Mouse (Mus musculus): ENCODE results near the gene Rad54l2. TPM values are rescaled to one million over a fixed set of nuclear protein-coding genes. Genes with fewer than 3 reads are reported as not detected.

The Rad54l2 gene
- polyA plus RNA-seq, 1 experiment from 2014 or later: 4.0 TPM

DNA sequence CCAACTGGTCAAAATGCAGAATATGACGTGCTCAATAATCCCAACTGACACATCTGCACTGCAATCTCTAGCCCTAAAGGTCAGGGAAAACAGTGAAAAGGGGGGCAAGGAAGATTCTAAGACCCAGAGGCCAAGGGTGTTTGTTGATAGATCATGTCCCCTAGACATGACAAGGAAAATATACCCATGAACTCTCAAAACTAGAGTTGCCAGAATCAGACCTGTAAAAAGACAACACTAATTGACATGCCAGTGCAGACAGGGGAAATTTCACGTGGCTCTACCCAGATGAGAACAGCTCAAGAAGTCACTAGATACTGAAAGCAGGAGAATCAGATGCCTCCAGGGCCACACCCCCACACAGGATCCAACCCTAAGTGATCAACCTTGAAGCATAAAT, 55.3 kb downstream of the Rad54l2 start:
- no peak overlapping the region for H3K9ac ChIP-seq (ENCODE audit: low read depth, low read length)
- no peak overlapping the region for H3K4me3 ChIP-seq (ENCODE audit: low read depth, low read length)
- ATAC-seq (replicated peaks; ENCODE audit: low FRiP score) (no peak), DNase-seq (ENCODE audit: low spot score) (no peak)
- WGBS: 76% methylated on average over 2 of the region's 2 CpGs
- H3K27me3 ChIP-seq (replicated peaks; ENCODE audit: control insufficient read depth, insufficient read depth, low read length): no peaks in the 10 kb centered on the region
- H3K4me1 ChIP-seq (replicated peaks; ENCODE audit: control insufficient read depth, insufficient read depth, low read length): no peaks in the 10 kb centered on the region
- no peaks in the 10 kb centered on the region for H3K9me3 ChIP-seq (ENCODE audit: control insufficient read depth, low read length)
- H3K4me2 ChIP-seq: no peak overlapping the region
- H3K36me3 ChIP-seq (ENCODE audit: control insufficient read depth, insufficient read depth, low read length): 0 out of 2 replicates have a peak, but pooled peaks cover 2% of the 10 kb centered on the region
- no peak overlapping the region for H3K27ac ChIP-seq (ENCODE audit: low read depth, low read length)

DNA sequence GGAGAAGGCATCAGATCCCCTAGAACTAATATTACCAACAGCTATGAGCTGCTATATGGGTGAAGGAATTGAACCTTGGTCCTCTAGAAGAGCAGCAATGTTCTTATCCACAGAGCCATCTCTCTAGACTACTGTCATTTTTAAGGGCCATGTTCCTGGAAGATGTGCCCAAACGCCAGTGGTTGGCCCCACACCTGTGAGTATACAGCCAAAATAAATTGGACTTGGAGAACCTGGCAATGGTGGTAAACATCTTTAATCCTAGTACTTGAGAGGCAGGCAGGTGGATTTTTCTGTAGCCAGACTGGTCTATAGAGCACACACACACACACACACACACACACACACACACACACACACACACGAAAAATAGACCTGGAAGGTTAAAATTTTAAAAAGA, 59.6 kb downstream of the Rad54l2 start:
- Histone ChIP-seq H3K4me2 (no peak overlapping the region), H3K9ac (ENCODE audit: low read depth, low read length) (no peak overlapping the region), H3K4me1 (replicated peaks; ENCODE audit: control insufficient read depth, insufficient read depth, low read length) (peaks cover 4% of the 10 kb centered on the region), H3K4me3 (ENCODE audit: low read depth, low read length) (no peak overlapping the region), H3K27me3 (replicated peaks; ENCODE audit: control insufficient read depth, insufficient read depth, low read length) (no peaks in the 10 kb centered on the region), H3K27ac (ENCODE audit: low read depth, low read length) (no peak overlapping the region), H3K36me3 (ENCODE audit: control insufficient read depth, insufficient read depth, low read length) (no peaks in the 10 kb centered on the region), H3K9me3 (ENCODE audit: control insufficient read depth, low read length) (no peaks in the 10 kb centered on the region)
- WGBS: 93% methylated on average over 2 of the region's 2 CpGs
- no peak for DNase-seq (ENCODE audit: low spot score)
- ATAC-seq (replicated peaks; ENCODE audit: low FRiP score): no peak

DNA sequence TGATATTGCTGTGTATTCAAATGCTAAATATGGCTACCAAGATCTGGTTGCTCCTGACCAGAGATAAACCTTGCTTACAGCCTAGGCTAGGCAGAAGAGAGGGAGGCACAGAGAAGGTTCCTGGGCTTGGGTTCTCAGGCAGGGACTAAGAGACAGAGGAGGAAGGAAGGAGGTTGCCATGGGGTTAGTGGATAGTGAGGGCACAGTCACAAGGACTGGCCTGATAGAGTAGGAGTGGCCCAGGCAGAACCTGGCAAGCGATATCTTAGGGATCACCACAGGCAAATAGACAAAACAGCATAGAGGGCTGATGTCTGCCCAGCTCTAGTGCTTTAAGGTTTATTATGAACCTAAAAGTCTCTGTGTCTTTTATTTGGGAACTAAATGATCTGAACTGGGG, 62.1 kb downstream of the Rad54l2 start:
- H3K9ac ChIP-seq (ENCODE audit: low read depth, low read length): no peak overlapping the region
- H3K4me1 ChIP-seq (replicated peaks; ENCODE audit: control insufficient read depth, insufficient read depth, low read length): peaks cover 4% of the 10 kb centered on the region
- 0 out of 2 replicates have a peak overlapping the region, but pooled peaks have one; percentile 18 for H3K4me2 ChIP-seq
- WGBS: 38% methylated on average over 1 of the region's 1 CpGs
- no peaks in the 10 kb centered on the region for H3K27me3 ChIP-seq (replicated peaks; ENCODE audit: control insufficient read depth, insufficient read depth, low read length)
- H3K36me3 ChIP-seq (ENCODE audit: control insufficient read depth, insufficient read depth, low read length): no peaks in the 10 kb centered on the region
- DNase-seq (ENCODE audit: low spot score) (peak; percentile 34), ATAC-seq (replicated peaks; ENCODE audit: low FRiP score) (peak; percentile 96)
- no peak overlapping the region for H3K4me3 ChIP-seq (ENCODE audit: low read depth, low read length)
- H3K27ac ChIP-seq (ENCODE audit: low read depth, low read length): peak overlapping the region; percentile 41; the same call in 1 of the 2 replicates
- no peaks in the 10 kb centered on the region for H3K9me3 ChIP-seq (ENCODE audit: control insufficient read depth, low read length)

DNA sequence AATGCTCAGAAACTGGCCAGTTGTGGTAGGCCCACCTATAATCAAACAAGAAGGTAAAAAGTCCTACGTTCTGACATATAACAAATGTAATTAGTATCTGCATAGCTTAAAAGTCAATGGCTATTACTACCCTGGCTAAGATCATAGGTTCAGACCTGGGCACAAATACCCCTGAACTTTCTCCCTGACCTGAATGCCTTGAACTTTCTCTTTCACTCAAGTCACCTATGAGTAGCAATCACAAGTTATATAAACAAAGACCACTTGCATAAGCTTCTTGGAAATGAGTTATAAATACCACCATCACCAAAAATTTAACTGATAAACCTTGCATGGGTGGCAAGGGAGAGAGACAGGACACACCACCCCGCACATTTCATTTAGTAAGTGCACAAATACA, 63.6 kb downstream of the Rad54l2 start:
- H3K36me3 ChIP-seq (ENCODE audit: control insufficient read depth, insufficient read depth, low read length): no peaks in the 10 kb centered on the region
- ATAC-seq (replicated peaks; ENCODE audit: low FRiP score) (no peak), DNase-seq (ENCODE audit: low spot score) (no peak)
- H3K9me3 ChIP-seq (ENCODE audit: control insufficient read depth, low read length): no peaks in the 10 kb centered on the region
- H3K4me1 ChIP-seq (replicated peaks; ENCODE audit: control insufficient read depth, insufficient read depth, low read length): peaks cover 4% of the 10 kb centered on the region
- no peak overlapping the region for H3K4me3 ChIP-seq (ENCODE audit: low read depth, low read length)
- no peak overlapping the region for H3K4me2 ChIP-seq
- no peaks in the 10 kb centered on the region for H3K27me3 ChIP-seq (replicated peaks; ENCODE audit: control insufficient read depth, insufficient read depth, low read length)
- WGBS: 84% methylated on average over 2 of the region's 2 CpGs
- no peak overlapping the region for H3K27ac ChIP-seq (ENCODE audit: low read depth, low read length)
- no peak overlapping the region for H3K9ac ChIP-seq (ENCODE audit: low read depth, low read length)

DNA sequence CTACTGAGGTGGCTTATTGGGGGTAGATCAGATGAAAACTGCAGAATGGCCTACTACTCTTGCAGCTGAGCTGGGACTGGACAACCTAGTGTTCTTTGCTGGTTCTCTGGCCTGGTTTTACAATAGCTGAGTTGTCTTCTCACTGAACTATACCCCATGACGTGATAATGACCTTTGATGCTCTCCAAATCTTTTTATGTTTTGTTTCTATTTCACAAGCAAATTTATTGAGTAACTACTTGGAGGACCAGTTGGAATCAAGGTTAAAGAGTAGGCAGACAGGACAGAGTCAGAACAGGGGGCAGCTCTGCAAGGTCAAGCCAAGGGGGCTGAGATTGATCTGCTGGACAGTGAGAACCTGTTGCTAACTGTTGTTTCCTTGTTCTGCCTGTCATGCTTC, 64.1 kb downstream of the Rad54l2 start:
- DNase-seq (ENCODE audit: low spot score) (no peak), ATAC-seq (replicated peaks; ENCODE audit: low FRiP score) (no peak)
- Histone ChIP-seq H3K27ac (ENCODE audit: low read depth, low read length) (no peak overlapping the region), H3K4me3 (ENCODE audit: low read depth, low read length) (no peak overlapping the region), H3K4me2 (no peak overlapping the region), H3K9me3 (ENCODE audit: control insufficient read depth, low read length) (no peaks in the 10 kb centered on the region), H3K27me3 (replicated peaks; ENCODE audit: control insufficient read depth, insufficient read depth, low read length) (no peaks in the 10 kb centered on the region), H3K4me1 (replicated peaks; ENCODE audit: control insufficient read depth, insufficient read depth, low read length) (peaks cover 4% of the 10 kb centered on the region), H3K36me3 (ENCODE audit: control insufficient read depth, insufficient read depth, low read length) (no peaks in the 10 kb centered on the region), H3K9ac (ENCODE audit: low read depth, low read length) (no peak overlapping the region)
- 90% methylated on average over 1 of the region's 1 CpGs for WGBS

DNA sequence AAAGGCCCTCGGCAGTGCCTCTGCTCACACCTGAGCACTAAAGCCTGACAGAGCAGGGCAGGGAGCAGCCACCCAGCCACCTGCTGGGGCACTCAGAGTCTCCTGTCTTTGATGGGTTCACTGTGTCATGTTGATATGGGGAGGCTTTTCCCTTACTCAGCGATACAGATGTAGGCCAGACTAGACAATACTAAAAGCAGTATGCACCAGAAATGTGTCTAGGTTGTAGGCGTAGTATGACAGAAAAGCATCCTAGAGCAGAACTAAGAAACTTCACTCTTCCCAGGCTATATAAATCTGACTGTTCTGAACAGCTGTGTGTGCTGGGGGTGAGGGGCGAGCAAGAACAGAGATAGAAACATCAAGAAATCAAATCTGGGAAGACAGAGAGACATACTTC, 72.3 kb downstream of the Rad54l2 start:
- Histone ChIP-seq H3K9me3 (ENCODE audit: control insufficient read depth, low read length) (no peaks in the 10 kb centered on the region), H3K27ac (ENCODE audit: low read depth, low read length) (no peak overlapping the region), H3K4me2 (no peak overlapping the region), H3K4me3 (ENCODE audit: low read depth, low read length) (no peak overlapping the region), H3K4me1 (replicated peaks; ENCODE audit: control insufficient read depth, insufficient read depth, low read length) (no peaks in the 10 kb centered on the region), H3K27me3 (replicated peaks; ENCODE audit: control insufficient read depth, insufficient read depth, low read length) (no peaks in the 10 kb centered on the region), H3K36me3 (ENCODE audit: control insufficient read depth, insufficient read depth, low read length) (peaks cover 23% of the 10 kb centered on the region; the same call in 1 of the 2 replicates), H3K9ac (ENCODE audit: low read depth, low read length) (no peak overlapping the region)
- ATAC-seq (replicated peaks; ENCODE audit: low FRiP score): no peak
- 90% methylated on average over 4 of the region's 4 CpGs for WGBS
- DNase-seq (ENCODE audit: low spot score): no peak

DNA sequence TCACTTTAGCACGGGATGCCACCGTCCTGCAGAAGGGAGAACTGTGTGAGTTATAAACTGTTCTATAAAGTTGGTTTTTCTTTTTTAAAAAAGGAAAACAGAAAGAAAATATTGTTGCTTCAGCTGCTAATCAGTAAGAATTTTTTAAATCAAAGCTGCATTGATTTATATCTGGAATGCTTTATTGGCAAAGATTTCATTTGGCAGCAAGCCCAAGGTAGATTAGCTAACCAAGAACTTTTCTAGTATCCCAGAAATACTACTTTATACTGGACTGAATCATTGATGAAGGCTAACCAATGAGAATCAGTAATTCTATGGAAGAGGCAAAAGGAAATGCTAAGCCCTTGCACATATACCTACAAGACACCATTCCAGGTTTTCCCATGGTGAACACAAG, 72.8 kb downstream of the Rad54l2 start:
- Histone ChIP-seq H3K36me3 (ENCODE audit: control insufficient read depth, insufficient read depth, low read length) (peaks cover 23% of the 10 kb centered on the region; the same call in 1 of the 2 replicates), H3K4me1 (replicated peaks; ENCODE audit: control insufficient read depth, insufficient read depth, low read length) (no peaks in the 10 kb centered on the region), H3K9ac (ENCODE audit: low read depth, low read length) (no peak overlapping the region), H3K4me2 (no peak overlapping the region), H3K27me3 (replicated peaks; ENCODE audit: control insufficient read depth, insufficient read depth, low read length) (no peaks in the 10 kb centered on the region), H3K27ac (ENCODE audit: low read depth, low read length) (no peak overlapping the region), H3K9me3 (ENCODE audit: control insufficient read depth, low read length) (no peaks in the 10 kb centered on the region), H3K4me3 (ENCODE audit: low read depth, low read length) (no peak overlapping the region)
- WGBS: 90% methylated on average over 2 of the region's 2 CpGs
- ATAC-seq (replicated peaks; ENCODE audit: low FRiP score) (no peak), DNase-seq (ENCODE audit: low spot score) (no peak)

DNA sequence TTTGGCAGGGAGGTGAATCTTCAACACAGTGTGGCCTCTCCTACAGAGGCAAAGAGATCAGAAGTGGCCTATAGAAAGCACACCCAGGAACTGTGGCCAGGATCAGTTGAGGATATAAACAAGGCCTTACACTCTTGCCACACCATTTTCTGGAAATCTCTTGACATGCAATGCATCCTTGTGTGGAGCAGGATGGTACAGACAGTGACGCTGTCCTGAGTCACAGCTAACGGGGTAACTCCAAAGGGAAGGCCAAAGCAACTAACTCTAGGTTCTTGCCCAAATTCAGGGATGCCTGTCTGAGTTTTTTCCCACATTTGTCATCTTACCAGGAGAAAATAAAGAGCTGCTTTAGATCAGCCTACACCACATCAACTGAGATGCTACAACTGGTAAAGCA, 76.5 kb downstream of the Rad54l2 start:
- no peak overlapping the region for H3K4me3 ChIP-seq (ENCODE audit: low read depth, low read length)
- 94% methylated on average over 2 of the region's 2 CpGs for WGBS
- no peak overlapping the region for H3K4me2 ChIP-seq
- H3K9me3 ChIP-seq (ENCODE audit: control insufficient read depth, low read length): no peaks in the 10 kb centered on the region
- no peaks in the 10 kb centered on the region for H3K27me3 ChIP-seq (replicated peaks; ENCODE audit: control insufficient read depth, insufficient read depth, low read length)
- DNase-seq (ENCODE audit: low spot score) (no peak), ATAC-seq (replicated peaks; ENCODE audit: low FRiP score) (no peak)
- no peaks in the 10 kb centered on the region for H3K4me1 ChIP-seq (replicated peaks; ENCODE audit: control insufficient read depth, insufficient read depth, low read length)
- no peak overlapping the region for H3K9ac ChIP-seq (ENCODE audit: low read depth, low read length)
- peaks cover 23% of the 10 kb centered on the region for H3K36me3 ChIP-seq (ENCODE audit: control insufficient read depth, insufficient read depth, low read length)
- no peak overlapping the region for H3K27ac ChIP-seq (ENCODE audit: low read depth, low read length)

DNA sequence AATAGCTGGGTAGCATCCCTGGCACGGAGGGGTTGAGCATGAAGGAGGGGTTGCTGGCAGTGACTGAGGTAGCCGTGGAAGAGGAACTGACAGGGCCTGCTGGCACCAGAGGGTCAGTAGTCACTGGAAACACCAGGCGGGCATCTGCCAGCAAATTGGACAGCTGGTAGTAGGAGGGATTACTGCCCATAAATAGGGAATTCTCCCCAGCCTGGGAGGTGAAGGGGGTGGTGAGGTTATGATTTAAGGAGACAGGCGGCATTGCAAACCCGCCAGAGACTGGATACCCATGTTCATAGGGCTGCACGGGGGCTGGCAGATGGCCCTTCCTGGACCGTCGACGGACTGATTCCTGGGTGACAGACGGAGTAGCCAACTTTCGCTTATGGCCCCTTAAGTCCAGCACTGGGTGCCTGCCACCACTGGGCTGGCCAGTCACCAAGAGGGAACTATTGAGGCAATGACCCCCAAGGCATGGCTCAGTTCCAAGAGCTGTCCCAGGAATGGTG, 96.0 kb downstream of the Rad54l2 start:
- 94% methylated on average over 11 of the region's 11 CpGs for WGBS
- Histone ChIP-seq H3K4me3 (ENCODE audit: low read depth, low read length) (no peak overlapping the region), H3K4me1 (replicated peaks; ENCODE audit: control insufficient read depth, insufficient read depth, low read length) (no peaks in the 10 kb centered on the region), H3K9ac (ENCODE audit: low read depth, low read length) (no peak overlapping the region), H3K36me3 (ENCODE audit: control insufficient read depth, insufficient read depth, low read length) (peaks cover 6% of the 10 kb centered on the region), H3K4me2 (no peak overlapping the region), H3K9me3 (ENCODE audit: control insufficient read depth, low read length) (no peaks in the 10 kb centered on the region), H3K27me3 (replicated peaks; ENCODE audit: control insufficient read depth, insufficient read depth, low read length) (no peaks in the 10 kb centered on the region), H3K27ac (ENCODE audit: low read depth, low read length) (no peak overlapping the region)
- no peak for ATAC-seq (replicated peaks; ENCODE audit: low FRiP score)
- no peak for DNase-seq (ENCODE audit: low spot score)
